Mouse (Mus musculus): ENCODE data around the gene Bcl7a. TPM values are rescaled to one million over a fixed set of nuclear protein-coding genes. Genes with fewer than 3 reads are reported as not detected.

Gene Bcl7a
- total and polyA plus RNA-seq, 2 experiments, result 3.0 to 3.8 TPM

DNA sequence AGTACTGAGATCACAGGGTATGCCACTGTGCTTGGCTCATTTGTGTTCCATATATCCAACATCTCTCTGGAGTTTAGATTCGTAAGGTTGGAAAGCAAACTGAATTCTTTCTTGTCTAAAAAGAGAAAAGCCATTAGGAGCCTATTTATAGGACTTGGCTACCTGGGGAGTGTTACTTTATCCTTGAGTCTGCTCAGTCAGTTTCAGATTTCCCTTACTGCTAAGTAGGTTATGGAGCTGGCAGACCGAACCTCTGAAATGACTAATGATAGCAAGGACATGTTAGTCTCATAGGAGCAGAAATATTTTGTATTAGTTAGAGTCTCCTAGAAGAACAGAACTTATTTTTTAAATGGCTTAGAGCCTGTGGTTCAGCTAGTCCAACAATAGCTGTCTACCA is 80.3 kb downstream of the Bcl7a start:
- no peaks in the 10 kb centered on the region for H3K4me1 ChIP-seq (ENCODE audit: control insufficient read depth, insufficient read depth, low read length)
- no peaks in the 10 kb centered on the region for H3K27me3 ChIP-seq (ENCODE audit: control insufficient read depth, insufficient read depth, low read length)
- H3K79me2 ChIP-seq (ENCODE audit: control insufficient read depth, insufficient read depth, low read length), result peaks cover 3% of the 10 kb centered on the region; the same call in 1 of the 2 replicates
- no peak for DNase-seq (ENCODE audit: extremely low read depth, low read depth, low spot score)
- H3K4me3 ChIP-seq (ENCODE audit: insufficient read depth, low read depth, low read length), result no peak overlapping the region
- 84% methylated on average over 2 of the region's 2 CpGs for WGBS
- H3K9ac ChIP-seq (ENCODE audit: low read depth, low read length), result no peak overlapping the region
- no peak overlapping the region for H3K27ac ChIP-seq (replicated peaks; ENCODE audit: insufficient read depth, low read depth, low read length)
- H3K36me3 ChIP-seq (ENCODE audit: control insufficient read depth, insufficient read depth, low read length), result no peaks in the 10 kb centered on the region
- TF ChIP-seq POLR2A (IDR thresholded peaks at IDR 0.05; ENCODE audit: extremely low read depth, insufficient read depth, low read length) (no peak), CTCF (IDR thresholded peaks at IDR 0.05; ENCODE audit: low read depth, low read length) (no peak)

Other genes with a start within 250 kb of the Bcl7a start
- gene Rhof, start 211.1 kb upstream of the Bcl7a start, total RNA-seq (2014; rRNA removed), result 0.09 and 0.87 TPM in 2 replicates
- gene Rhof, start 211.1 kb upstream of the Bcl7a start, polyA plus RNA-seq (2012; rRNA removed), result 0.61 and 0.86 TPM in 2 replicates
- gene Setd1b, start 201.6 kb upstream of the Bcl7a start, total RNA-seq (2014; rRNA removed), result 1.8 and 3.8 TPM in 2 replicates
- gene Setd1b, start 201.6 kb upstream of the Bcl7a start, polyA plus RNA-seq (2012; rRNA removed), result 6.0 and 7.2 TPM in 2 replicates
- gene Psmd9, start 174.4 kb upstream of the Bcl7a start, total RNA-seq (2014; rRNA removed), result 29.8 and 39.8 TPM in 2 replicates
- gene Psmd9, start 174.4 kb upstream of the Bcl7a start, polyA plus RNA-seq (2012; rRNA removed), result 26.4 and 28.5 TPM in 2 replicates
- 3,614 and 3,656 TPM in 2 replicates for gene Hpd, start 161.1 kb upstream of the Bcl7a start, total RNA-seq (2014; rRNA removed)
- gene Hpd, start 161.1 kb upstream of the Bcl7a start, polyA plus RNA-seq (2012; rRNA removed), result 3,813 and 5,374 TPM in 2 replicates
- gene Wdr66, start 91.7 kb upstream of the Bcl7a start, total RNA-seq (2014; rRNA removed), result 0.37 and 0.60 TPM in 2 replicates
- 0.35 and 0.60 TPM in 2 replicates for gene Wdr66, start 91.7 kb upstream of the Bcl7a start, polyA plus RNA-seq (2012; rRNA removed)
- 2.0 and 2.7 TPM in 2 replicates for gene Mlxip, start 51.0 kb downstream of the Bcl7a start, total RNA-seq (2014; rRNA removed)
- 3.6 and 5.1 TPM in 2 replicates for gene Mlxip, start 51.0 kb downstream of the Bcl7a start, polyA plus RNA-seq (2012; rRNA removed)
- gene Lrrc43, start 145.5 kb downstream of the Bcl7a start, total RNA-seq (2014; rRNA removed), result not detected in 2 replicates
- gene Lrrc43, start 145.5 kb downstream of the Bcl7a start, polyA plus RNA-seq (2012; rRNA removed), result not detected in 2 replicates
- not detected in 2 replicates for gene Il31, start 145.7 kb downstream of the Bcl7a start, total RNA-seq (2014; rRNA removed)
- not detected in 2 replicates for gene Il31, start 145.7 kb downstream of the Bcl7a start, polyA plus RNA-seq (2012; rRNA removed)
- gene B3gnt4, start 166.6 kb downstream of the Bcl7a start, total RNA-seq (2014; rRNA removed), result not detected in 2 replicates
- gene B3gnt4, start 166.6 kb downstream of the Bcl7a start, polyA plus RNA-seq (2012; rRNA removed), result not detected in 2 replicates
- gene Diablo, start 180.3 kb downstream of the Bcl7a start, total RNA-seq (2014; rRNA removed), result 28.1 and 32.8 TPM in 2 replicates
- 25.9 and 31.4 TPM in 2 replicates for gene Diablo, start 180.3 kb downstream of the Bcl7a start, polyA plus RNA-seq (2012; rRNA removed)
- 0.07 TPM in 1 of 2 replicates, not detected in the other for gene Gm49027, start 181.7 kb downstream of the Bcl7a start, total RNA-seq (2014; rRNA removed)
- gene Gm49027, start 181.7 kb downstream of the Bcl7a start, polyA plus RNA-seq (2012; rRNA removed), result 0.54 and 0.76 TPM in 2 replicates
- gene Vps33a, start 229.2 kb downstream of the Bcl7a start, total RNA-seq (2014; rRNA removed), result 15.4 and 19.7 TPM in 2 replicates
- 10.0 and 10.5 TPM in 2 replicates for gene Vps33a, start 229.2 kb downstream of the Bcl7a start, polyA plus RNA-seq (2012; rRNA removed)

Measured in liver, adult 2 months (tissue).